Mouse (Mus musculus) layer of hippocampus, adult 11-12 months (tissue): ENCODE measurements at regions not wholly inside any gene's neighbourhood (a gene's known extent, or its start where the extent isn't known, plus 50 kb on each side); places are given as distances from the start of the nearest gene placed in this dataset.
"Not testable (repeated sequence)": the region's sequence is repeated elsewhere in the genome, so short reads cannot be mapped to it uniquely, and the experiment has no call there.

Experiments
- DNase-seq: peaks from one replicate; pipeline ENCODE4 v3.0.0; 2022; ENCODE audit warnings: low spot score

DNA sequence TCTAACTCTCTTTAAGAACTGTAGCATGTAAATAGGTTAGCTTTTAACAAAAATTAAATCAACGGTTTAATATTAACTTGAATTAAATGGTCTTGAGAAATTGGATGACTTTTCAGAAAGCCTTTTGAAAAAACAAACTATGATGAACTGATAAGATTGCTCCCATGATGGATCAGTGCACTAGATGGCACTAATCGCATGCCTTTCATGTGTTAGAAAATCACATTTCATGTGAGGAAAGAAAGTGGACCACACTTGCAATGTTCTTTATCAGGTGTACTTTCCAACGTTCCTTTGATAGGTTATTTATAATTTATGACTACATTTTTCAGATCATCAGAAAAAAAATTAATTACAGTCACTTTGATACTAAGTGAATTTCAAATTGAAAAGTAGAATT is 1003.2 kb upstream of the 4930412O13Rik start:
- DNase-seq: no peak

DNA sequence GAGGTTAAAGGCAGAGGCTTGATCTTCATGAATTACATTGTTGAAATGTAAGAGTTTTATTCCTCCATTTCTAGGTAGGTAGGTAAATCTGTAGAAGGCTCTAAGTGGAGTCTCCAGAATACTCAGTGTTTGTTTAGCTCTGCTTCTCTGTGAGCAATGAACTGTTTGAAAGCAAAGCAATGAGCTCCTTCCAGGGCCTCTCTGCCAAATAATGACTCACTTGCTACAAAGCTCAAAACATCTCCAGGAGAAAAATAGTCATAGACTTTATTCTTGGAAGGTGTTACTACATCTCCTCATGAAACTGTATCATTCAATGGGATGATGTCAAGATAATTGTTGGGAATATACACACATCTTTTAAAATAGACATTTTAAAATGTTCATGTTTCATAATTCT is 968.6 kb upstream of the 4930412O13Rik start:
- DNase-seq: no peak

DNA sequence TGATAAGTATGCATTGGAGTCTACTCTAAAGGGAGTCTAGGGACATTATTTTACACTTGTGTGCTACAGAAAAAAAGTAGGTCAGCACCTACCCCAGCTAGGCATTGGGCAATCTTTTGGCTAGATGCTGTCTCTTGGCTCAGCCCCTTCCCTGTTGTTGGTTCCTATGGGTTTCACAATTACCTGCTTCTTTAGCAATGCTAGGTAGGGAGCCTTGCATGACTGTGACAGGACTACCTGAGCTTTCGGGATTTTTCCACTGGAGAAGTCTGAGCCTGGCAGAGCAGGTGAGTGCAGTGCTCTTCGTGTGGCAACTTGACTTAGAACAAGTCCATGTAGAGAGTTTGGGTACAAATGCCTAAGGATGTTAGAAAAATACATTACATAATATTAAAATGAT is 956.2 kb upstream of the 4930412O13Rik start:
- no peak for DNase-seq

DNA sequence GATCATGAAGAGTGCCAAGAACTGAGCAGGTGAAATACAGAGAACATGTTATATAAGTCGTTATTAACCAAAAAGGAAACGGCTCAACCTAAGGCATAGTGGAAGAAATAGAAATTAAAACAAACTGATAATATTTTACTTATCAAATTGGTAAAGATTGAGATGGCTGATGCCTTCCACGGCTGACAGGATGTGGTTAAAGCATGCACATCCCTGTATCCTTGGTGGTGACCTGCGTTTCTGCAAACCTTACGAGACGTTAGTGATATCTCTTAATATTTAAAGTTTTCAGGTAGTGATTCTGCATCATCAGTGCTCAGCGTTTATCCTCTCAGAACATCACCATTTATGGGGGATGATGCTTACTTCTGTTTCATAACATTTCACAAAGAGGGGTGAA is 939.5 kb upstream of the 4930412O13Rik start:
- no peak for DNase-seq

DNA sequence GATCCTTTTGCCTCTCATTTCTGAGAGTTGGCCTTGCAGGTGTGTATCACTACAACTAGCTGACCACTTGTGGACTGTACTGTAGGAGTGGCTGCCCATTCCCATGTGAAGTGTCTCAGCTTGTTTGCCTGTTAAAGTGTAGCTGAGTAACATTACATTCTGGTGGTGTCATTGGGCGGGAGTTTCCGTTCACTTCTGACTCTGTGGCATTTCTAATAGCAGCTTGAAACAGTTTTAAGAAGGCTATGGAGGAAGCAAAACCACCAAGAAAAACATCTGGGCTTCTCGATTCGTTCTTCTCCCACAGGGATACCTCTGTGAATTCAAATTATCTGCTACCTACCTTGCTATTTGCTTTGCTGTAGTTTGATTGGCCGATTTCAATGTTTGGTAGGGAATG is 922.1 kb upstream of the 4930412O13Rik start:
- DNase-seq: no peak

DNA sequence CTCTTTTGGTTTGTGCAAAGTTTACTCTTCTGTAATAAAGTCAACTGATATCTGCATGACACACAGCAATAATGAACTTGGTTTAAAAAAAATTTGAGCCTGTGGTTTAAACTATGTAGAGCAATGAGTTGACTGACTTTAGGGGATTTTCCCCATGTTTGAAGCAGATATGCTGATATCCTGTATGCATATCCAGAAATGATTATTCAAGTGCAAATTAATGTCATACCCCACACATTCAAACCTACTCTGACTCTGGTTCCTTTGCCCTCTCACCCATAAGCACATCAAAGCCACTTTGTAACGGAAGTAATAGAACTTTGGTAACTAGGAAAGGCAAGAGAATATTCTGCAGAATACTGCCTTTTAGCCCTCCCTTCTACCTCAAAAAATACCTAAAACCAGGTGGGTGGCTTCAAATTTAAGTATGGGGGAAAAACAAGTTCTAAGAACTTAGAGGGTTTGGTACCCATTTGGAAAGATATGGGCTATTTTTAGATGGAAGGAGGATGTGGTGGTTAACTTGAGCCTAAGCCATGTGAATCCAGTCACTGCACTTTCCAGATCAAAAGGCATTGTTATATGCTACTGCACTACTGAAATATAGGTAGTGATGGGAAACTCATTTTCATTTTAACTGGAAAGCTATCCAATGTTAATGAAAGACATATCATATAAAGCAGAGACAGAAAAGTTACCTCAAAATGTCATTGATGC is 915.9 kb upstream of the 4930412O13Rik start:
- no peak for DNase-seq

DNA sequence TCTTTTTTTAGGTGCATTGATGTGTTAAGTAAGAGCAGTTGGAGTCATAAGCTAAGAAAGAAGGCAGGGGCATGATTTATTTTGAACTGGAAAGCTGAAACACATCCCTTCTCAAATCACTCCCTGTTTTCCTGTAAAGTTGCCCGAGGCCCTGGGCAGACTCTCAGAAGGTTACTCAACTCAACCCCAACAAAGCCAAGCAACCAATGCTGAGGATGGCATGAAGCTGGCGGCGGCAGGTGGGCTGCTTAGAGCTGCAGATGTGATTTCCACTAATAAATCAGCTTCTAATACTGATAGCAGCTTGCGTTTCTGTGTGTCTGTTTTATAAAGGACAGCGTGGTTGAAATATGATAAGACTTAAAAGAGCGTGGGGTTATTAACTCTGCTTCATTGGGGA is 905.4 kb upstream of the 4930412O13Rik start:
- DNase-seq: no peak

DNA sequence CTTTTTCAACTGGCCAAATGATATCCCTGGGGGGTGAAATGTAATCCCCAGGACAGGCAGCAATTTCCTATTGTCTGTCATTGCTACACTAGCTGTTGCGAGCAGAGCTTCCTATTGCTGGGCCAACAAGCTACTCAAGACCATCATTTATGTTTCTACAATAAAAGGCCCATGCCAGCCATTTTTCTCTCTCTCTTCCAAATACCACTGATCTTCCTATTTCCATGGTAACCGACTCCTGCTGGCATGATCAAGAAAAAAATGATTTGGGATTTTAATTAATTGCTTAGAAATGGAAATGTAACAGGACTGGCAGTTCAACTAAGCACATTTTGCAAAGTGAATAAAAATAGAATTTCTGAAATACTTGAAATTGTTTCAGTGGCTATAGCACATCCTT is 868.7 kb upstream of the 4930412O13Rik start:
- peak; percentile 10 for DNase-seq

DNA sequence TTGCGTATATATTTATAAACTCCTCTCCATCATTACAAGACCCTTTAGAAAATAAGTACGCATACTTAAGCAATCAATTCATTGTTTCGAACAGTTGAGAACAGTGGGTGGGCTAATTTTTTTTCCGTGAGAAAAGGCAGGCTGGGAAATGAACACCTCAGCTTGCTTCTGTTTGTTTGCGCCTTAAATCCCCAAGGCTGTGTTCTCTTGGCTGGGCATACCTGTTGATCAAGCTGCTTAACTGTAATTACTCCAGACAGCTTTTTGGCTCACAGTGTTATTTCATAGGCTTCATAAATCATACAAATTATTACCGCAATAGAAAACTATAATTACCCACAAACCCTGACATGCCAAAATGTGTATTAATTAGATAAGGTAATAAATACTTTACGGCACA is 848.0 kb upstream of the 4930412O13Rik start:
- DNase-seq: no peak

DNA sequence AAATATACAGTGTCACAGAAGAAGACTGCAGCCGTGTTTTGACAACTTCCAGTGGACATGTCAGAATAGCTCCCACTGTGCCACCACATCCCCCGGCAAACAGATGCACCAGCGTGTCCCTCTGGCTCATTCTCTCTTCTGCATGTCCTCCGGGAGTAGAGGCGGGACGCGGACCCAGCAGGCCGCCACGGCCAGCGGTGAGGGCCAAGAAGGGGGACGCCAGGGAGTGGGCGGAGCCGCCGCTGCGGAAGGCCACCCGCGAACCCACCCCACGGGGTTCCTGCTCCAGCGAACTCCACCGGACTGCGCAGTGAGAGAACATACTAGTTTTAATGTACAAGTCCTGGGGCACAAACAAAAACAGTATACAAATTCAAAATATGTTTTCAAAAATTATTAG is 838.7 kb upstream of the 4930412O13Rik start:
- DNase-seq: not testable (repeated sequence)

DNA sequence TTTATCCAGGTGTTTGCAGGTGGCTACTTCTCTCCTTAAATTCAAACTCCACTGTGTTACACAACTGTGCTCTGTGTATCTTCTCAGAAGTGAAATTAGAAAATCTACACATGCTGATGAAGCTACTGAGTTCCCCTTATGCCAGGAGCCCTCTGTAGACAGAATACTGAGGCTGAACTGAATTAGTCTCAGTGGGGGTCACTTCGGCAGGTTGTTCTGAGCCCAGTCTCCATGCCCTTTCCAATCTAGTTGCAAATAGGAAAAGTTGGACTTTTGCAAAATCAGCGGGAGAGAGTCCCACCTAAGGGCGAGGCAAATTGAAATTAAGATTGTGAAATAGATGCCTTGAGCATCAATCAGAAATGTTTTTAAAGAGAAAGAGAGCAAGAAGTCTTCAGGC is 833.1 kb upstream of the 4930412O13Rik start:
- no peak for DNase-seq

DNA sequence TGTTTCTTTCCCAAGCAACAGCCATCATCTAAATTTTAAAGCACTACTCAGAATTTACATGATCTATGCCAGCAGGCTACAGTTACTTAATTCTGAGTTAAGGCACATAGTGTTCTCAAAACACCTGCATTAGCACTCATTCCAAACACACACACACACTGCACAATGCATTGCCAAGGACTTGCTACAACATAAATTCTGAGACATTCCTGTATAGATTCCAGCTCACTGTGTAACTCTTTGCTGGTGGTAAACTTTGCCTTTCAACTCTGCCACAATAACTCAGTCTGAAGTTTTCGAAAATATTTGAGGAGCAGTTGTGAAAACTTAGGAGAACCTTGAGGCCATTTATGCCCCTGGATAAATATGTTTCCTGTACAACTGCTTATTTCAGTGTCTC is 807.2 kb upstream of the 4930412O13Rik start:
- DNase-seq: no peak

DNA sequence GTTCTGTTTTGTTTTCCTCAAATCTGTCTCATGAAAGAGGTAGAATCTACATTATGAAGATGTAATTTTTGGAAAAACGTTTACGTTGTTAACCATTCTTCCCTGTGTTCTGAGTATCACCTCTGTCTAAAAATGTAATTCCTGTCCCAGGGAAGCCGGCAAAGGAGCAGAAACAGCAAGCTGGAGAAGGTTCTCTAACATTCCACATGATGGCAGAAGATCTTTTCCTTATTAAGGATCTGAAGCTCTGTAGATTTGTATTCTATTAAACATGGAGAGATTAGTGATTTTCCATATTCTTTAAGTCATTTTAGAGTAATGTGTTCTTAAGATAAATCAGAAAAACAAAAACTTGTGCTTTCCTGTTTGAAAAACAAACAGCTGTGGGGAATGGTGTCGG is 802.9 kb upstream of the 4930412O13Rik start:
- DNase-seq: no peak

DNA sequence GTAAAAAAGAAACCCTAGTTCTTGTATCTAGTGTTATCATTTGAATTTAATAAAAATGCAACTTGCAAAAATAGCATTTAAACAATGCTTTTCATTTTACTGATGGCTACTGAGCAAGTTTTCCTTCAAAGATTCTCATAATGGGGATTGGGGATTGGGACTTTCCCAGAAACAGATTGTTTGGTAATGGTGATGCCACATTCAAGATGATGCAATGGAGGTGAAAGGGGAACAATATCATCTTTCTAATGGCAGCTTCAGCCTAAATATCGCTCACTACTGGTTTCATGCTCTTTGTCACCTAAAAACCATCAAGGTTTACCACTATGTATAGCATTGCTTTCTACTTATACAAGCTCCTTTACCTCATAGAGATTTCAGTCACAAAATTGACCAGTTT is 799.3 kb upstream of the 4930412O13Rik start:
- no peak for DNase-seq

DNA sequence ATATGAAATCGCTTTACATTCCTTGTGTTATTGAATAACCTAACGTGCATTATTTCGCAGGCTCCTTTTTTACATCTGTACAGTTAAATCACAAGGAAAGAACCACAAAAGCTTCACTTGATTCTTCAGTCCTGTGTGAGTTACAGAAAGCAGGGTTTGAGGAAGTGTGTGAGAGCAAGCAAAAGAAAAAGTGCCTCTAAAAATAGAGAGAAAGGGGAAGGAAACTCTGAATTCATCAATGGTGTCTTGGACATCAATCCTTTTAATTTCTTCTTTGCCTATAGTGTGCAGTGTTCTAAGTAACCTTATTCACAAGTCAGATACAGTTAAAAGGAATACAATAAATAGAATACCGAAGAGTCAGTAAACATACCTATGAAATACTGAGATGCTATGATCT is 785.7 kb upstream of the 4930412O13Rik start:
- DNase-seq: no peak

DNA sequence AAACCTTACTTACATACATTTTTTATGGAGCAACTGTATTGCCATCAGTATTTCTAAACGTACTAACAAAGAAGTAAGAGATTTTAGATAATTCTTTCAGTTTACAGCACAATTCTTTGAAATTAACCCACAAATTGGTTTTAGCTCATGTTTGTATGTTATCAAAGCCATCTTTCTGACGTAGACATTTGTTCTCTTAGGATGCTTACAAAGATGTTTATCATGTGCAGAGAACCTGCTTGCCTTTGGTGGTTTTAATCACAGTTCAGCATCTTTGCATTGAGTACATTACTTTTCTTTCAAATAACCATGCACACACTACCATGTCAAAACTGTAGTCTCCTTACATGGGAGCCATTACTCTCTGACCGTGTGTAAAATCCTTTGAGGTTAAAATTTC is 764.4 kb upstream of the 4930412O13Rik start:
- no peak for DNase-seq

DNA sequence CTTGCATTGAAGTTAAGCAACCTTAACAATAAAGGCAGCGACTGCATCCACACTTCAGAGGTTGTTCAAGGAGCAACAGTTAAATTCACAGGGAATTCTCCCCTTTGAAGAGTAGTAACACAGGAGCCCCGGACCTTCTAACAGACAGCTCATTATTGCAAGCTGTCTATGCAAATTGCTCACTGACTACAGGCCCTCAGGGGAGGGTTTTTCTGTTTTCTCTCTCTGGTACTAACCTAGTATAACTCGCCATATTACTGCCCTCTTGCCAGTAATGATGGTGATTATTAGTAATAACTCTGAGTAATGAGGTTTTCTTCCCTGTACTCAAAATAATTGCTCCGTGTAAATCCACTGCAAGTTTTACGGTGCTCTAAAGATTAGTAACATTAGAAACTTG is 763.5 kb upstream of the 4930412O13Rik start:
- DNase-seq: no peak

DNA sequence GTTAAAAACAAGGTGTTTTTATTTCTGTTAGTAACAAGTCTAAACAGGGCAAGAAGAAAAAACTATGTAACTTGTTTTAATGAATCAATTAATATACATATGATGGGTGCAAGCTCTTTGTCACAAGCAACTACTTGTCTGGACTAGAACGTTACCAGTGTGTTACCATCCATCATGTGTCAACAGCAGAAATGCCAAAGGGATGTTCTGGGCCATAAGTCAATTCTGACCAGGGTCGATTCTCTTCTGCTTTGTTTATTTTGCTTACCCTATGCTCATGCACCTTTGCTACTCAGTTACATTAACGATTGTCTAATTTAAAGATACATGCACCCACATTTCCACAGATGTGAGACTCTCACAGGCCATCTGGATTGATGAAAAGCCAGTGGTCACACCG is 744.1 kb upstream of the 4930412O13Rik start:
- DNase-seq: no peak

DNA sequence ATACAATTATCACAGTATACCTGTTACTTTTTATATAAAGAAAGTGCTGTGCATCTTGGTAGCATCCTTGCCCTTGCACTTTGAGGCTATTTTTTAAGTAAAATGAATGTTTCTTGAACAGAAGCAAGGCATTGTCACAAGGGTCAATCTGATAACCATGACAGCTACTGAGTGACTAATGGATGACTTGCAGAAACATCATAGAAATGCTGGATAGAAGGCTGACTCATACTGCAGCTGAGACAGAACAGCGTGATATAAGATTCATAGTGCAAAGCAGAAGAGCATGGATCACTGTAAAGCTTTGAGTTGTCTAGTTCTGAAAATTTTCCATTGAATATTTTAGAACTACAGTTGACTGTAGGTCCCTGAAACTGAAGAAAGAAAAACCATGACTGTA is 739.6 kb upstream of the 4930412O13Rik start:
- no peak for DNase-seq

DNA sequence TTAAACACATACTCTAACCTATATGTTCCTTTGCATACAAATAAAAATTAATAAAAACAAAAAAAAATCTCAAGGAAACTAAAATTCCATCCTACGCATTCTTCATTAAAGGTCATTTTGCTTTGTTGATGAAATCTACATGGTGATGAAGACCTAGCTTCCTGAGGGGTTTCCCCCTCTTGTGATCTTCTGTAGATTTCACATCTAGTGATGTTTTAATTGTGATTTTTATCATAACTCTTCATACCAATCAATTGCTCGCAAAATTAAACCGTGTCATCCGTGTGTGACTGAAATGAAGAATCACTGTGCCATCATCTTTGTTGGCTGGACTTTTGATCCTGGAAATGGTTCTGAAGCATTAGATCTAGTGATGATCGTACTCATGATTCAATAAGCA is 725.4 kb upstream of the 4930412O13Rik start:
- no peak for DNase-seq

DNA sequence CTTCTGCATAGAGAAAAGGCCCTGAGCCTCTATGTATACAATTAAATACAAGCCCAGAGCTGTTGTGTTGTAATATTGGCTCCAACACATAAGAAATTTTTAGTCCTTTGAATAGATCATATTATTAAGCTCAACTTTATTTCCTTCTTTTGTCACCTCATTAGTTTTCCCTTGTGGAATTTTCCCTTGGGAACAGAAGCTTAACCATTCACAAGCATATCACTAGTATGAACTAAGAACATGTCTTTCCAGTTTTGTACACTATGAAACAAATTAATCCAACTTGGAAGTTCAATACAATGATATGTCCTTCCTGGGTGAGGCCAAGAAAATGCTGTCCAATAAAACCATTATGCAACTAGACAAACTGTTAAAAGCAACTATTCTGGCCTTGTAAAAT is 720.9 kb upstream of the 4930412O13Rik start:
- DNase-seq: no peak

DNA sequence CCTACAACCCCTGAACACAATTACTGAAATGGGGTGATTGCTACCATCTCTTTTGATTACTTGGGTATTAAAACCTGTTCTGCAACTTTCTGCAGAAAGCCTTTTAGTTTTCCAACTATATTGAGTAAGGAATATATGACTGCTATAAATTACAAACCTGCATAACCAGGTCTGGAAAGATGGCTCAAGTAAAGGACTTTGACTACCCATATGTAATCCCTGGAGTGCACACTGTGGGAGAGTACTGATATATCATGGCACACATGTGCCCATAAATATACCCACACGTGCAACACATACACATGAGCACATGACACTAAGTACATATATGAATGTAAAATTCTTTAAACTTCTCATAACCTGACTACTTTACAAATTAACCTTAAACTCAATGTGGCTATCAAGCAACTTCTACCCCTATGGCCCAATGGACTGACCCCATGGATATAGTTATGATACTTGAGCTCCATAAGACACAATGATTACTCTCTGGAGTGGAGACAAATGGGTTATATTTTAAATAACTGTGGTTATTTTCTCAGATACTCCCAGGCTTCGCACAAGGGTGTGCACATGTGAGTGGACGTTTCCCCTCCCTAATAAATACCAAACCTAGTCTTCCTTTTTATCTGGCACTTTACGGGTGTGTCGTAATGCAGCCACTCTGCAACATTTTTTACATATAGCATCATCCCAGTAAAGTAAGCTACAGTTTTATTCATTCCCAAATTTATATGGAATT is 717.1 kb upstream of the 4930412O13Rik start:
- DNase-seq: no peak

DNA sequence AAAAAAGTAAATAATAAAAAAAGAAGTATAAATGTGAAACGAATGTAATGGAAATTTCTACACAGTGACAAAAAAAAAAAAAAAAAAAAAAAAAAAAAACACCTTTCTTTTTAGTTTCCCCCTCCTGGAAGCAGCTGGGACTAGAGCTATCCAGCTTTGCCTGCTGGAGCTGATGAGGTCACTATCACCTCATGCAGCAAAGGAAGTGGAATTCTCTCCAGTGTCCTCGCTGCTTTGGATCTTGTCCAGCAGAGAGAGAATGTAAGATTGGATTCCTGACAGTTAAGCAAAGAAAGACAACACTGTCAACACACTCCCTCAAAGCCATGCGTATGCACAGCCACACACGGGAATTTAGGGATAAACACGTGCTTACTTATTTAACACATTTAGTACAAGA is 698.9 kb upstream of the 4930412O13Rik start:
- DNase-seq: no peak

DNA sequence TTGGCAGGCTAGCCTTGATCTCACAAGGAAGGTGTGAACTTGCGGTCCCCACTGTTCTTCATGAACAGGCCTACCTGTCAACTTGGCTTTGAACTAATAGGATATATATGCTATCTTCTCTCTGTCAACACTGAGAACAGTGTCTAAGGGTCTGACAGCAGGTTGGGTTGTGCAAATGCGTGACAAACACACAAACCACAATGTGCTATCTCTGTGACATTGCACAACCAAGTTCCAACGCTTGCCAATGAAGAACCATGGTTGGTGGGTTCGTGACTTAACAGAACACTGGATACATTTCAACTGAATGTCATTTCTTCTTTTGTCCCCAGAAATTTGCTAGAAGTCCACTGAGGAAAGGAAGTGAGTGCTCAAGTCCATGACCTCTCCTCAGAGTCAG is 696.8 kb upstream of the 4930412O13Rik start:
- DNase-seq: no peak
